Mouse (Mus musculus) small intestine, adult 2 months (tissue): ENCODE data around the gene Pde4d. TPM values are rescaled to one million over a fixed set of nuclear protein-coding genes. Genes with fewer than 3 reads are reported as not detected.

Experiments used
- H3K27ac ChIP-seq: fragments of 200-500 bp; 2 replicates; pipeline ENCODE4 v1.5.1; 2012; ENCODE audit warnings: low read depth, low read length, control low read depth, inconsistent platforms; ENCODE audit not compliant: insufficient read depth
- H3K27me3 ChIP-seq: fragments of 200-500 bp; 2 replicates; pipeline ENCODE4 v1.6.1; 2012; ENCODE audit warnings: mild to moderate bottlenecking, moderate library complexity, low read length, inconsistent platforms; ENCODE audit not compliant: control insufficient read depth, insufficient read depth
- H3K36me3 ChIP-seq: fragments of 200-500 bp; 2 replicates; pipeline ENCODE4 v1.6.1; 2012; ENCODE audit warnings: mild to moderate bottlenecking, low read length, control low read depth, inconsistent platforms; ENCODE audit not compliant: control insufficient read depth, insufficient read depth
- H3K4me1 ChIP-seq: fragments of 200-500 bp; 2 replicates; pipeline ENCODE4 v1.6.1; 2012; ENCODE audit warnings: low read length, inconsistent platforms, mixed read lengths; ENCODE audit not compliant: control insufficient read depth, insufficient read depth, insufficient read length
- H3K4me3 ChIP-seq: fragments of 200-500 bp; 2 replicates; pipeline ENCODE4 v1.5.1; 2012; ENCODE audit warnings: low read depth, mild to moderate bottlenecking, control low read depth, inconsistent platforms, low read length, moderate library complexity
- CTCF ChIP-seq: fragments of 200-500 bp; IDR thresholded peaks from 2 replicates; pipeline ENCODE4 v1.5.1; 2012; ENCODE audit warnings: low read depth, mild to moderate bottlenecking, control low read depth, inconsistent platforms, low read length, moderate library complexity, mixed read lengths; ENCODE audit not compliant: insufficient replicate concordance, insufficient read length; ENCODE audit errors: extremely low read depth
- POLR2A ChIP-seq: fragments of 200-500 bp; IDR thresholded peaks from 2 replicates; pipeline ENCODE4 v1.6.1; 2012; ENCODE audit warnings: low read depth, mild to moderate bottlenecking, control low read depth, inconsistent platforms, low read length, moderate library complexity
- WGBS: fragments of 180-500 bp; shearing (Covaris S2); methylation state at CpG from one replicate; pipeline ENCODE4 v1.1.7; 2018; 5-methylcytosine and 5-hydroxymethylcytosine counted together
- polyA plus RNA-seq: library from polyadenylated mRNA; depleted of rRNA; stranded (reverse); fragments of >200 nt; gene quantifications from 2 replicates; pipeline ENCODE4 v1.2.3, GENCODE M21; 2012; rRNA removed

Gene Pde4d
- polyA plus RNA-seq, result 3.0 and 8.4 TPM in 2 replicates

- WGBS, result 36% methylated on average over 10 of the region's 10 CpGs
- Histone ChIP-seq H3K27me3 (no peaks in the 10 kb centered on the region; the same call in 1 of the 2 replicates), H3K4me3 (no peak within 1 kb of the TSS), H3K4me1 (peaks cover 8% of the 10 kb centered on the region; the same call in 1 of the 2 replicates), H3K27ac (no peak within 1 kb of the TSS), H3K36me3 (no peaks in the 10 kb centered on the region)
- no peak for TF ChIP-seq POLR2A
Observed at GRCm38 (mm10) chr13:108449116-108450097, at the start of gene Pde4d. Gene Pde4d (plus strand): TSS chr13:108449948.

GRCm38 (mm10) chr13:108403197-108403596 is 46.6 kb upstream of the Pde4d start:
- TF ChIP-seq POLR2A (no peak), CTCF (no peak)
- Histone ChIP-seq H3K4me3 (no peak overlapping the region), H3K36me3 (peaks cover 2% of the 10 kb centered on the region; the same call in 1 of the 2 replicates), H3K27me3 (no peaks in the 10 kb centered on the region), H3K4me1 (no peaks in the 10 kb centered on the region), H3K27ac (no peak overlapping the region)
- 90% methylated on average over 5 of the region's 5 CpGs for WGBS

- no peak overlapping the region for H3K27ac ChIP-seq
- peaks cover 2% of the 10 kb centered on the region; the same call in 1 of the 2 replicates for H3K36me3 ChIP-seq
- no peak overlapping the region for H3K4me3 ChIP-seq
- H3K4me1 ChIP-seq, result no peaks in the 10 kb centered on the region
- H3K27me3 ChIP-seq, result no peaks in the 10 kb centered on the region
- TF ChIP-seq POLR2A, result no peak
- TF ChIP-seq CTCF, result no peak
- 86% methylated on average over 4 of the region's 4 CpGs for WGBS
Observed at GRCm38 (mm10) chr13:108404372-108404771, 45.4 kb upstream of the Pde4d start.

GRCm38 (mm10) chr13:108415464-108415863 is 34.3 kb upstream of the Pde4d start:
- TF ChIP-seq CTCF (no peak), POLR2A (no peak)
- Histone ChIP-seq H3K27me3 (no peaks in the 10 kb centered on the region), H3K27ac (no peak overlapping the region), H3K4me1 (no peaks in the 10 kb centered on the region; the same call in 1 of the 2 replicates), H3K36me3 (no peaks in the 10 kb centered on the region), H3K4me3 (no peak overlapping the region)
- 56% methylated on average over 2 of the region's 2 CpGs for WGBS

- 86% methylated on average over 1 of the region's 1 CpGs for WGBS
- H3K36me3 ChIP-seq, result no peaks in the 10 kb centered on the region
- no peak overlapping the region for H3K27ac ChIP-seq
- TF ChIP-seq CTCF, result no peak
- TF ChIP-seq POLR2A, result no peak
- H3K4me3 ChIP-seq, result no peak overlapping the region
- H3K27me3 ChIP-seq, result no peaks in the 10 kb centered on the region
- no peaks in the 10 kb centered on the region; the same call in 1 of the 2 replicates for H3K4me1 ChIP-seq
Observed at GRCm38 (mm10) chr13:108418741-108419507, 30.8 kb upstream of the Pde4d start.

GRCm38 (mm10) chr13:108426322-108426721 is 23.4 kb upstream of the Pde4d start:
- Histone ChIP-seq H3K4me3 (no peak overlapping the region), H3K4me1 (no peaks in the 10 kb centered on the region), H3K27ac (no peak overlapping the region), H3K27me3 (no peaks in the 10 kb centered on the region), H3K36me3 (no peaks in the 10 kb centered on the region)
- TF ChIP-seq CTCF (no peak), POLR2A (no peak)
- WGBS, result 90% methylated on average over 5 of the region's 5 CpGs

- no peaks in the 10 kb centered on the region for H3K27me3 ChIP-seq
- WGBS, result 84% methylated on average over 6 of the region's 6 CpGs
- H3K4me1 ChIP-seq, result no peaks in the 10 kb centered on the region
- H3K4me3 ChIP-seq, result no peak overlapping the region
- no peaks in the 10 kb centered on the region for H3K36me3 ChIP-seq
- no peak for TF ChIP-seq CTCF
- no peak for TF ChIP-seq POLR2A
- H3K27ac ChIP-seq, result no peak overlapping the region
Observed at GRCm38 (mm10) chr13:108428809-108429208, 20.9 kb upstream of the Pde4d start.
